Comparison of ENCODE assay signal across 8 mouse cellular contexts in the genomic region with DNA sequence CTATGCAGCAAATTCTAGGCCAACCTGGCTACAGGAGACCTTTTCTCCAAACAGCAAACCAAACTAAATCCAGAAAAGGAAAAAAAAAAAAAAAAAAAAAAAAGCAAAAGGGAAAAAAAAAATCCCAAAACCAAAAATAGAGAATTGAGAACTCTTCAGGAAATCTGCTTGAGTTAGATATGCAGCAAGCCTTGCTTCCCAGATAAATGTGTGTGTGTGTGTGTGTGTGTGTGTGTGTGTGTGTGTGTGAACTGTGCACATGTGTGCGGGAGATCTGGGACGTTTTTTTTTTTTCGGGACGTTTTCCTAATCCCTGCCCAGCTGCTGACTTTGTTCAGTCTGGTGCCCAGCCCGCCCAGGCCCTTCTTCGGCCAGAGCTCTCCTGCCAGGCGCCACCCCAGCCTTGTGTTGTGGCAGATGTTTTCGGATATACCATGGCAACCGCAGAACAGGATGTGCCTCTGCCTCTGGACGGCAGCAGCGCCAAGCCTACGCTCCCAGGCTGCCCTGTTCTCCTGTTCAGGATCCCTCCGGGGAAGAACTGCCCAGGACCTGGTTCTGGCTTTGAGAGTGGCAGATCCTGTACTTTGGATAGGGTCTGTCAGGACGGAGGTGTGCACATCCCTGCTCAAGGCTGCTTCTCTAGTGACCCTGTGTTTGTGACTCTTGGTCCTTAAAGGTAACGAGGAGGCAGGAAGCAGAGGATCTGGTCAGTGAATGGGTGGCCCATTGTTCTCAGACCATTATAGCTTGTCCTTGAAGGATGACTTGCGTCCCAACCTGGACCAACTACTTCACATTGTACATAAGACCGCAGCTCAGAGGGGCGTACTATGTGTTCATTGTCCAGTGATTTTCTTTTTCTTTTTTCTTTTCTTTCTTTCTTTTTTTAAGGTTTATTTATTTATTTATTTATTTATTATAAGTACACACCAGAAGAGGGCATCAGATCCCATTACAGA. TPM values are rescaled to one million over a fixed set of nuclear protein-coding genes. Genes with fewer than 3 reads are reported as not detected.
A peak's percentile ranks its signal among the peaks of the same experiment; 100 is the strongest.
DNase-seq lines count a peak whose midpoint lies in the region; ATAC-seq and TF ChIP-seq lines count a peak whose summit lies in the region.

No protein-coding gene starts in this region.

- 20% methylated on average over 18 of the region's 18 CpGs for WGBS in thymus, adult 2 months
- WGBS in embryonic facial prominence, embryonic 13.5 days = 24% methylated on average over 18 of the region's 18 CpGs
- 23% methylated on average over 18 of the region's 18 CpGs for WGBS in heart, embryonic 12.5 days
- 17% methylated on average over 18 of the region's 18 CpGs for WGBS in neural tube, embryonic 15.5 days

- 0 out of 2 replicates have a peak, but pooled peaks have one; percentile 10 for TF ChIP-seq CTCF in thymus, adult 2 months (IDR thresholded peaks at IDR 0.05; ENCODE audit: borderline replicate concordance, control insufficient read depth, extremely low read depth, insufficient read depth, low read length, poor library complexity)

- peak overlapping the region; percentile 33 for H3K4me2 ChIP-seq in embryonic facial prominence, embryonic 13.5 days
- H3K4me2 ChIP-seq in heart, embryonic 12.5 days = peak overlapping the region; percentile 51
- H3K4me2 ChIP-seq in neural tube, embryonic 15.5 days = 0 out of 2 replicates have a peak overlapping the region, but pooled peaks have one; percentile 1

- H3K27me3 ChIP-seq in thymus, adult 2 months (ENCODE audit: control insufficient read depth, insufficient read depth, low read length) = no peaks in the 10 kb centered on the region
- H3K27me3 ChIP-seq in embryonic facial prominence, embryonic 13.5 days = no peaks in the 10 kb centered on the region
- H3K27me3 ChIP-seq in heart, embryonic 12.5 days (replicated peaks) = no peaks in the 10 kb centered on the region
- no peaks in the 10 kb centered on the region for H3K27me3 ChIP-seq in neural tube, embryonic 15.5 days (replicated peaks)

- ATAC-seq in embryonic facial prominence, embryonic 13.5 days (ENCODE audit: insufficient number of reproducible peaks, insufficient read depth, low FRiP score, low TSS enrichment, low read depth) = no peak
- ATAC-seq in heart, embryonic 12.5 days (ENCODE audit: insufficient number of reproducible peaks, low FRiP score) = peak; percentile 67
- no peak for ATAC-seq in neural tube, embryonic 15.5 days (ENCODE audit: low FRiP score)

- peaks cover 4% of the 10 kb centered on the region; the same call in 1 of the 2 replicates for H3K9me3 ChIP-seq in embryonic facial prominence, embryonic 13.5 days
- peaks cover 13% of the 10 kb centered on the region for H3K9me3 ChIP-seq in heart, embryonic 12.5 days (replicated peaks)
- no peaks in the 10 kb centered on the region for H3K9me3 ChIP-seq in neural tube, embryonic 15.5 days (replicated peaks)

- H3K36me3 ChIP-seq in thymus, adult 2 months (ENCODE audit: control insufficient read depth, insufficient read depth, low read length) = no peaks in the 10 kb centered on the region
- peaks cover 5% of the 10 kb centered on the region for H3K36me3 ChIP-seq in embryonic facial prominence, embryonic 13.5 days
- H3K36me3 ChIP-seq in heart, embryonic 12.5 days = no peaks in the 10 kb centered on the region
- no peaks in the 10 kb centered on the region for H3K36me3 ChIP-seq in neural tube, embryonic 15.5 days

- H3K4me1 ChIP-seq in thymus, adult 2 months (replicated peaks; ENCODE audit: control insufficient read depth, insufficient read depth, low read length) = peaks cover 10% of the 10 kb centered on the region
- H3K4me1 ChIP-seq in embryonic facial prominence, embryonic 13.5 days = peaks cover 20% of the 10 kb centered on the region
- peaks cover 31% of the 10 kb centered on the region for H3K4me1 ChIP-seq in heart, embryonic 12.5 days (replicated peaks)
- H3K4me1 ChIP-seq in neural tube, embryonic 15.5 days = peaks cover 7% of the 10 kb centered on the region; the same call in 1 of the 2 replicates

- DNase-seq in thymus, adult 2 months = peak; percentile 14
- no peak for DNase-seq in thymus, postnatal 25 days
- peak; percentile 56 for DNase-seq in kidney, adult 9 months
- DNase-seq in lung, postnatal 10 days = peak; percentile 90
- no peak for DNase-seq in cerebellum, adult 8-10 months

- H3K9ac ChIP-seq in embryonic facial prominence, embryonic 13.5 days = peak overlapping the region; percentile 44; the same call in 1 of the 2 replicates
- peak overlapping the region; percentile 57 for H3K9ac ChIP-seq in heart, embryonic 12.5 days
- H3K9ac ChIP-seq in neural tube, embryonic 15.5 days (replicated peaks) = no peak overlapping the region

- H3K27ac ChIP-seq in thymus, adult 2 months (ENCODE audit: control insufficient read depth, insufficient read depth, low read length) = no peak overlapping the region
- H3K27ac ChIP-seq in embryonic facial prominence, embryonic 13.5 days = peak overlapping the region; percentile 55; the same call in 1 of the 2 replicates
- peak overlapping the region; percentile 93 for H3K27ac ChIP-seq in heart, embryonic 12.5 days (ENCODE audit: poor library complexity, severe bottlenecking)
- H3K27ac ChIP-seq in neural tube, embryonic 15.5 days (replicated peaks) = no peak overlapping the region; the same call in 1 of the 2 replicates

- no peak for TF ChIP-seq POLR2A in thymus, adult 2 months (IDR thresholded peaks at IDR 0.05; ENCODE audit: control insufficient read depth, extremely low read depth, insufficient read depth, low read length, poor library complexity)

- H3K4me3 ChIP-seq in thymus, adult 2 months (ENCODE audit: control insufficient read depth, insufficient read depth, low read length) = no peak overlapping the region
- H3K4me3 ChIP-seq in embryonic facial prominence, embryonic 13.5 days = no peak overlapping the region
- peak overlapping the region; percentile 8; the same call in 1 of the 2 replicates for H3K4me3 ChIP-seq in heart, embryonic 12.5 days
- no peak overlapping the region for H3K4me3 ChIP-seq in neural tube, embryonic 15.5 days (replicated peaks)

RNA-seq across cellular contexts. Expression of a gene that starts 22.4 kb away (rescaled TPM):
- polyA plus RNA-seq in thymus, adult 2 months (2012; rRNA removed) = 67.8 and 78.3 TPM in 2 replicates
- polyA plus RNA-seq in embryonic facial prominence, embryonic 13.5 days (2015; fragmentation: Nextera tagmentation; extraction: Ambion mirVana) = 88.6 and 88.9 TPM in 2 replicates
- 137 and 141 TPM in 2 replicates for polyA plus RNA-seq in heart, embryonic 12.5 days (2016; fragmentation: Nextera tagmentation; extraction: Ambion mirVana)
- polyA plus RNA-seq in neural tube, embryonic 15.5 days (2015; fragmentation: Nextera tagmentation; extraction: Ambion mirVana) = 160 and 162 TPM in 2 replicates

Comparison
In these comparisons a context has a peak if more than half of its experiments do, and no peak if none do; other contexts are left out.
1. DNase-seq: peak in thymus, adult 2 months (single experiment), kidney, adult 9 months (single experiment) and lung, postnatal 10 days (single experiment); none in thymus, postnatal 25 days (single experiment) and cerebellum, adult 8-10 months (single experiment).
2. H3K27ac ChIP-seq: peak in embryonic facial prominence, embryonic 13.5 days (single experiment) and heart, embryonic 12.5 days (single experiment); none in thymus, adult 2 months (single experiment) and neural tube, embryonic 15.5 days (single experiment).
3. H3K4me2 ChIP-seq: peak in every context shown above with its lines; median percentile 51 in heart, embryonic 12.5 days; 33 in embryonic facial prominence, embryonic 13.5 days; 1 in neural tube, embryonic 15.5 days.